Mouse (Mus musculus) lung, adult 2 months (tissue): ENCODE measurements around the gene Pnpo. TPM values are rescaled to one million over a fixed set of nuclear protein-coding genes. Genes with fewer than 3 reads are reported as not detected.

Source experiments
- DNase-seq: peaks from one replicate; pipeline ENCODE4 v3.0.0; 2022
- H3K4me1 ChIP-seq: fragments of 200-500 bp; 2 replicates; pipeline ENCODE4 v1.6.1; 2011; ENCODE audit warnings: low read length; ENCODE audit not compliant: control insufficient read depth, insufficient read depth
- H3K4me3 ChIP-seq: fragments of 200-500 bp; replicated peaks from 2 replicates; pipeline ENCODE3; 2011; ENCODE audit warnings: low read depth, mild to moderate bottlenecking, control low read depth, low read length; ENCODE audit errors: extremely low read depth
- CTCF ChIP-seq: fragments of 200-500 bp; IDR thresholded peaks from 2 replicates; pipeline ENCODE4 v1.5.1; 2011; ENCODE audit warnings: mild to moderate bottlenecking, low read length, control low read depth; ENCODE audit not compliant: insufficient read depth
- POLR2A ChIP-seq: fragments of 200-500 bp; IDR thresholded peaks from 2 replicates; pipeline ENCODE4 v1.6.1; 2011; ENCODE audit warnings: low read depth, mild to moderate bottlenecking, control low read depth, low read length, borderline replicate concordance; ENCODE audit errors: extremely low read depth
- WGBS: fragments of 180-500 bp; shearing (Covaris S2); methylation state at CpG from one replicate; pipeline ENCODE4 v1.1.7; 2018; 5-methylcytosine and 5-hydroxymethylcytosine counted together
- polyA plus RNA-seq: library from polyadenylated mRNA; depleted of rRNA; stranded (reverse); fragments of >200 nt; gene quantifications from 2 replicates; pipeline ENCODE4 v1.2.3, GENCODE M21; 2012

Pnpo gene
- polyA plus RNA-seq, 1 experiment, result 24.0 TPM

- Histone ChIP-seq H3K4me1 (peaks cover 8% of the 10 kb centered on the region), H3K4me3 (no peak overlapping the region)
- TF ChIP-seq POLR2A (no peak), CTCF (no peak)
- WGBS, result 84% methylated on average over 7 of the region's 7 CpGs
- DNase-seq, result no peak
Measured at GRCm38 (mm10) chr11:96979329-96979728, 35.5 kb upstream of the Pnpo start.

GRCm38 (mm10) chr11:96978401-96979246, 34.8 kb upstream of the Pnpo start:
- DNase-seq, result no peak
- peak overlapping the region; percentile 73 for H3K4me3 ChIP-seq
- H3K4me1 ChIP-seq, result peaks cover 13% of the 10 kb centered on the region
- TF ChIP-seq POLR2A (no peak), CTCF (no peak)
- WGBS, result 18% methylated on average over 17 of the region's 17 CpGs

GRCm38 (mm10) chr11:96977606-96978400, 34.0 kb upstream of the Pnpo start:
- H3K4me1 ChIP-seq, result peaks cover 16% of the 10 kb centered on the region
- WGBS, result under 1% methylated on average over 45 of the region's 45 CpGs
- DNase-seq, result peak; percentile 99
- H3K4me3 ChIP-seq, result peak overlapping the region; percentile 92
- TF ChIP-seq CTCF, result no peak
- TF ChIP-seq POLR2A, result peak; percentile 86; the same call in 1 of the 2 replicates

GRCm38 (mm10) chr11:96976911-96977591, 33.3 kb upstream of the Pnpo start:
- H3K4me1 ChIP-seq, result peaks cover 21% of the 10 kb centered on the region
- peak overlapping the region; percentile 92 for H3K4me3 ChIP-seq
- no peak for TF ChIP-seq CTCF
- TF ChIP-seq POLR2A, result peak; percentile 73; the same call in 1 of the 2 replicates
- 2% methylated on average over 36 of the region's 50 CpGs for WGBS
- DNase-seq, result peak; percentile 89

- 31% methylated on average over 3 of the region's 3 CpGs for WGBS
- Histone ChIP-seq H3K4me1 (peaks cover 27% of the 10 kb centered on the region), H3K4me3 (no peak overlapping the region)
- no peak for DNase-seq
- TF ChIP-seq POLR2A, result no peak
- no peak for TF ChIP-seq CTCF
Measured at GRCm38 (mm10) chr11:96976379-96976687, 32.5 kb upstream of the Pnpo start.

GRCm38 (mm10) chr11:96975511-96976378, 32.0 kb upstream of the Pnpo start:
- Histone ChIP-seq H3K4me1 (peaks cover 32% of the 10 kb centered on the region), H3K4me3 (no peak overlapping the region)
- TF ChIP-seq CTCF (no peak), POLR2A (no peak)
- DNase-seq, result peak; percentile 23
- WGBS, result 62% methylated on average over 10 of the region's 10 CpGs

- 47% methylated on average over 5 of the region's 5 CpGs for WGBS
- DNase-seq, result no peak
- no peak overlapping the region for H3K4me3 ChIP-seq
- H3K4me1 ChIP-seq, result peaks cover 41% of the 10 kb centered on the region
- TF ChIP-seq POLR2A (no peak), CTCF (no peak)
Measured at GRCm38 (mm10) chr11:96974813-96975212, 31.0 kb upstream of the Pnpo start.

- WGBS, result 59% methylated on average over 5 of the region's 5 CpGs
- Histone ChIP-seq H3K4me3 (no peak overlapping the region), H3K4me1 (peaks cover 48% of the 10 kb centered on the region)
- no peak for DNase-seq
- TF ChIP-seq CTCF (no peak), POLR2A (no peak)
Measured at GRCm38 (mm10) chr11:96973426-96973964, 29.7 kb upstream of the Pnpo start.
